Mouse (Mus musculus): ENCODE results near the gene Dab2ip. TPM values are rescaled to one million over a fixed set of nuclear protein-coding genes. Genes with fewer than 3 reads are reported as not detected.

Dab2ip gene
- polyA plus RNA-seq, 1 experiment from 2014 or later = 41.3 TPM

DNA sequence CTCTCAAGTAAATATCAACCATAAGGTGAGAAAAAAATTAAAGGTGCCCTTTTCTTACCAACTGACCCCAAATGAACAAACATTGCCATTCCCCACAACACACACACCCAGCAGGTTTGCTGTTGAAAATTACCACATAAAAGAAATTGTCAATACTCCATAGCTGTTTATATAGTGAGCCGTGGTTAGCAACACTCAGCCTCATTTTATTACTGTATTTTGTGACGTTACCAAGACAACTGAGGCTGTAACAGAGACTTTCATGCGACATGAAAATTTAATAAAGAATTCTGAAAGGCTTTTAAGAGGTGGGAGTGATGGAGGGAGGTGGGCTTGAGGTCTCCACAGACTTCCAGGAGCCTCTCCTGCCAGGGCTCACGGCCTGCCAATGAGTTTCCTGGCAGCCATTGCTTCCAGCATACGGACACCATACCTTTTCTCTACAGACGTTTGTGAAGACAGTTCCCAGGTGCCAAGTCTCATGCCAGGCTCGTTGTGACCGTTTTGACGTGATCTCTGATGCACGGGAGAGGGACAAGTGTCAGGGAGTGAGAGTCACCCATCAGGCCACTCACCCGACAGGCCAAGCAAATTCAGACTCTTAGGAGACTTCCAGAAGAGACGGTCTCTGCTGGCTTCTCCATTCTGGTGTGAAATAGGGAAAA is 189.4 kb downstream of the Dab2ip start:
- no peak for TF ChIP-seq CTCF (IDR thresholded peaks at IDR 0.05; ENCODE audit: low read depth)
- no peaks in the 10 kb centered on the region for H3K9me3 ChIP-seq (ENCODE audit: control insufficient read depth)
- H3K9ac ChIP-seq (ENCODE audit: low read depth, low read length) = no peak overlapping the region
- H3K27me3 ChIP-seq (replicated peaks; ENCODE audit: control insufficient read depth, insufficient read depth, low read length) = no peaks in the 10 kb centered on the region
- no peak overlapping the region for H3K27ac ChIP-seq (ENCODE audit: low read depth, low read length)
- H3K4me3 ChIP-seq (ENCODE audit: low read depth, low read length) = no peak overlapping the region
- no peak overlapping the region for H3K4me2 ChIP-seq (replicated peaks; ENCODE audit: low read depth)
- no peaks in the 10 kb centered on the region for H3K36me3 ChIP-seq (ENCODE audit: control insufficient read depth, insufficient read depth)
- no peaks in the 10 kb centered on the region for H3K4me1 ChIP-seq (replicated peaks; ENCODE audit: control insufficient read depth, insufficient read depth, low read length)
- WGBS = 71% methylated on average over 12 of the region's 12 CpGs
- ATAC-seq = no peak

DNA sequence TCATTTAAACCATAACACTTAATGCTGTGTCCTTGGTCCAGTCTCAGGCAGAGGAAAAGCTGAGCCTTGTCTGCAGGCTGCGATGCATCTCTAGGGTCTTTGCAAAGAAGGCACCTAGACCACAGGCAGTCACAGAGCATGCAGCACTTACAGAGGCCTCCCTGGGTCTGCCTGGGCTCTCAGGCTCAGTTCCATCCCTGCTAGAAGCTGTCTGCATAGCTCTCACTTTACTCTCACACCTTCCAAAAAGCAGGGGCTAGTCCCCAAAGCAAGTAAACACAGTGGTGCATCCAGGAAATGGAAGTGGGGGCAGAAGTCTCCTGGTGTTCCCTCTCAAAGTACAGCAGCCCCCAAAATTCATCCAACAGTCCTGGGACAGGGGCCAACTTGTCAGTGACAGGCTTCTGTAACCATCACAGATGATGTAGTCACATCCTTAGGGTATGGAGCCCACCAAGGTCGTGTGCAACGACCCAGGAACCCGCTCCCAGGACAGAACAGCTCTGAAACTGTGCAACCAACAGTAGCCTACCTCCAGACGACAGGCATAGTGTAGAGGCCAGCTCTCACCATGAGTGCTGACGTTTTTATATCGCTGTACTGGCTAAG is 192.6 kb downstream of the Dab2ip start:
- H3K9ac ChIP-seq (ENCODE audit: low read depth, low read length) = no peak overlapping the region
- no peak for ATAC-seq
- H3K27me3 ChIP-seq (replicated peaks; ENCODE audit: control insufficient read depth, insufficient read depth, low read length) = no peaks in the 10 kb centered on the region
- no peaks in the 10 kb centered on the region for H3K4me1 ChIP-seq (replicated peaks; ENCODE audit: control insufficient read depth, insufficient read depth, low read length)
- WGBS = 70% methylated on average over 7 of the region's 7 CpGs
- H3K4me2 ChIP-seq (replicated peaks; ENCODE audit: low read depth) = no peak overlapping the region
- H3K36me3 ChIP-seq (ENCODE audit: control insufficient read depth, insufficient read depth) = no peaks in the 10 kb centered on the region
- H3K27ac ChIP-seq (ENCODE audit: low read depth, low read length) = no peak overlapping the region
- no peak overlapping the region for H3K4me3 ChIP-seq (ENCODE audit: low read depth, low read length)
- no peaks in the 10 kb centered on the region for H3K9me3 ChIP-seq (ENCODE audit: control insufficient read depth)
- no peak for TF ChIP-seq CTCF (IDR thresholded peaks at IDR 0.05; ENCODE audit: low read depth)

DNA sequence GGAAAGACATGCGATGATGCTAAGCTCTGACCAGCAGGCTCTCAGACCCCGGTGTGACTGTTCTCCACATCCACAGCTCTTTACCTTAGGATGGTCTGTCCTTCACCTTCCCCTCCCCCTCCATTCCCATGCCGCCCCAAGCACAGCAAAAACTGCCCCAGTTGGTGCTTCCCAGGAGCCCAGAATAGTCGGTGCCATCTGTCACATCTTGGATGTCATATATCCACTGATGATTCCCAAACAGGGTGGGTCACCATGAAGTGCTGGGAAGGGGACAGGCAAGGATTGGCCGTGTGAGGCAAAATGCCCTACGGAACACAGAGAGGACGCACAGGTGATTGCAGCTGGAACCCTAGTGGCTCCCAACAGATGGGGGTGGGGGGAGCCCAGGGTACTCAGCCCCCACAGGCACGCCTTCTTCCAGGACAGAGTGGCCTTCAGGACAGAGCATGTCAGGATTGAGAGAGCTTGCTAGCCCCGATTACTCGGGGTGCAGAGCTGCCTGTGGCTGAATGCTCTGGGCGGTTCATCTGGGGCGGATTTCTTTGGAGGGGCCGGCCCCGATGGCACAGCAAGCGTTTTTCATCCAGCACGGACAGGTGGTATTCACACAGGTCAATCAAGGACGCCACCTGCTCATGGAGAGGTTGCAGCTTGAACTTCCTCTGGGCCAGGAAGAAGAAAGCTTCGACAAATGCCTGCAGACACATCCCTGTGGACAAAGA is 193.9 kb downstream of the Dab2ip start:
- Histone ChIP-seq H3K4me3 (ENCODE audit: low read depth, low read length) (no peak overlapping the region), H3K27me3 (replicated peaks; ENCODE audit: control insufficient read depth, insufficient read depth, low read length) (no peaks in the 10 kb centered on the region), H3K36me3 (ENCODE audit: control insufficient read depth, insufficient read depth) (no peaks in the 10 kb centered on the region), H3K9me3 (ENCODE audit: control insufficient read depth) (no peaks in the 10 kb centered on the region), H3K9ac (ENCODE audit: low read depth, low read length) (no peak overlapping the region), H3K27ac (ENCODE audit: low read depth, low read length) (no peak overlapping the region), H3K4me2 (replicated peaks; ENCODE audit: low read depth) (no peak overlapping the region), H3K4me1 (replicated peaks; ENCODE audit: control insufficient read depth, insufficient read depth, low read length) (no peaks in the 10 kb centered on the region)
- no peak for TF ChIP-seq CTCF (IDR thresholded peaks at IDR 0.05; ENCODE audit: low read depth)
- ATAC-seq = no peak
- 80% methylated on average over 18 of the region's 18 CpGs for WGBS

DNA sequence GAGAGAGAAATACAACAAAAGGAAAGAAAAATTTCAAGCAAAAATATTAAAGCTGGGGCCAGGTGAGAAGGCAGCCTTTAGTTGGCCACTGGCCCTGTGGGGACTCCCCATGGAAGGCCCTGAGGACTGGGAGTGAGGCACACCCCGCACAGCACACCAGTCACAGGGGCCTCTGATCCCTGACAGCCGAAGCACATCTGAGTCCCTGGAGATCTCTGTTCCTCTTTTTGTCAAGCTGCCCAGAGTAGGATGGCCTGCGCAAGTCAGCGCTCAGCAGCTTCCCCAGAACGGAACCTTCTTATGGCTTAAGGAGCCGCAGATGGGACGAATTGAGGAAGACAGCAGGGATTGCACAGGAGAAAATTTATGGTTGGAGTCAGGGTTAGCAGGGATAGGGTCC is 198.4 kb downstream of the Dab2ip start:
- no peak for TF ChIP-seq CTCF (IDR thresholded peaks at IDR 0.05; ENCODE audit: low read depth)
- Histone ChIP-seq H3K27me3 (replicated peaks; ENCODE audit: control insufficient read depth, insufficient read depth, low read length) (no peaks in the 10 kb centered on the region), H3K9me3 (ENCODE audit: control insufficient read depth) (no peaks in the 10 kb centered on the region), H3K27ac (ENCODE audit: low read depth, low read length) (no peak overlapping the region), H3K4me2 (replicated peaks; ENCODE audit: low read depth) (no peak overlapping the region), H3K4me3 (ENCODE audit: low read depth, low read length) (no peak overlapping the region), H3K36me3 (ENCODE audit: control insufficient read depth, insufficient read depth) (no peaks in the 10 kb centered on the region), H3K4me1 (replicated peaks; ENCODE audit: control insufficient read depth, insufficient read depth, low read length) (no peaks in the 10 kb centered on the region), H3K9ac (ENCODE audit: low read depth, low read length) (no peak overlapping the region)
- WGBS = 69% methylated on average over 7 of the region's 7 CpGs
- ATAC-seq = no peak

DNA sequence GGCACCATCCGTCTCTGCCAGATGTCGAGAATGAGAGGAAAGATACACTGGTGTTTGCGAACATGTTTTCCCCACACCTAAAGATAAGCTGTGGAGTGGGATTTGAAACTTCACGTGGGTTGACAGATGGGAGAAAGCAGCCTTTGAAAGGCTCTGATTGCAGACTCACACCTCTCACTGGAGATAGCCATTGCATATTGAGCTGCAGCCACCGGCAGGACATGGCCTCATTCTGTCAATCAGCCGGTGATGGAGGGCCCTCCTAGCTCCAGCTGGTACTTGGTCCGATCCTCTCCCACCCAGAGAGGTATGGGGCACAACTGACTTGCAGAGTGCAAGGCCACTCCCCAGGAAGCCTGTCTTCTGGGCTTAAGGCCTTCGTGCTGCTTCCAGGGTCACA is 202.3 kb downstream of the Dab2ip start:
- WGBS = 61% methylated on average over 8 of the region's 8 CpGs
- Histone ChIP-seq H3K27ac (ENCODE audit: low read depth, low read length) (no peak overlapping the region), H3K27me3 (replicated peaks; ENCODE audit: control insufficient read depth, insufficient read depth, low read length) (no peaks in the 10 kb centered on the region), H3K4me1 (replicated peaks; ENCODE audit: control insufficient read depth, insufficient read depth, low read length) (no peaks in the 10 kb centered on the region), H3K4me2 (replicated peaks; ENCODE audit: low read depth) (no peak overlapping the region), H3K4me3 (ENCODE audit: low read depth, low read length) (no peak overlapping the region), H3K36me3 (ENCODE audit: control insufficient read depth, insufficient read depth) (no peaks in the 10 kb centered on the region), H3K9me3 (ENCODE audit: control insufficient read depth) (no peaks in the 10 kb centered on the region), H3K9ac (ENCODE audit: low read depth, low read length) (no peak overlapping the region)
- no peak for ATAC-seq
- no peak for TF ChIP-seq CTCF (IDR thresholded peaks at IDR 0.05; ENCODE audit: low read depth)

DNA sequence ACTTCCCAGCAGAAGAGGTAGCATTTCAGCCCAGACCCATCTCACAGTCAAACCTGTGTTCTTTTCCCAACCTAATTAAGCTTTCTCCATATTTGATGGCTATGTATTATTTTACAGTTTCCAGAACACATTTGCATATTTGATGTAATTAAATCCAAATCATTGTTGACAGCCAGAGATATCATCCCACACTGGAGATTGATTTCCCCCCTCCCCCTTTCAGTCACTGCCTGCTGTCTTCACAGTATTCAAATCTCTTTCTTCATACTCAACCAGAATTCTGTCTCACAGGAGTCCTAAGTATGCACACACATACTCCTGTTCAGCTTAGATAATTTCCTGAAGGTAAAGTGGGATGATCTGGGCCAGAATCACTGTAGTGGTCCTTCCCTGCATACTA is 202.8 kb downstream of the Dab2ip start:
- Histone ChIP-seq H3K27me3 (replicated peaks; ENCODE audit: control insufficient read depth, insufficient read depth, low read length) (no peaks in the 10 kb centered on the region), H3K4me1 (replicated peaks; ENCODE audit: control insufficient read depth, insufficient read depth, low read length) (no peaks in the 10 kb centered on the region)
- TF ChIP-seq CTCF (IDR thresholded peaks at IDR 0.05; ENCODE audit: low read depth) = no peak

More for the DNA sequence above, 202.8 kb downstream of the Dab2ip start:
- Histone ChIP-seq H3K9me3 (ENCODE audit: control insufficient read depth) (no peaks in the 10 kb centered on the region), H3K27ac (ENCODE audit: low read depth, low read length) (no peak overlapping the region), H3K36me3 (ENCODE audit: control insufficient read depth, insufficient read depth) (no peaks in the 10 kb centered on the region), H3K4me3 (ENCODE audit: low read depth, low read length) (no peak overlapping the region), H3K9ac (ENCODE audit: low read depth, low read length) (no peak overlapping the region), H3K4me2 (replicated peaks; ENCODE audit: low read depth) (no peak overlapping the region)
- ATAC-seq = no peak
